In genomic region chr3:95239971-95240370, GRCm38 (mm10) we compare ENCODE assay signal across 31 mouse cellular contexts. TPM values are rescaled to one million over a fixed set of nuclear protein-coding genes. Genes with fewer than 3 reads are reported as not detected.
DNase-seq lines count a peak whose midpoint lies in the region; ATAC-seq and TF ChIP-seq lines count a peak whose summit lies in the region.
"Had no signal": no experiment of that assay in that cellular context is flagged by ENCODE, and none has a peak within 500 bp of the region (broad histone marks: within the 10 kb centered on the region; RNA-seq: fewer than 3 reads in every experiment).

No protein-coding gene starts in this region.

- DNase-seq in kidney, postnatal 25 days: peak; percentile 29 to 41
- peak; percentile 22 for DNase-seq in ZHBTc4 (ENCODE audit: low read depth, low spot score)
- no peak for DNase-seq in spleen, postnatal 14 days (ENCODE audit: low spot score in 2 of 2)
- no peak for DNase-seq in urinary bladder, adult 18-20 months (ENCODE audit: low spot score in 2 of 2)
- DNase-seq: adrenal gland, postnatal 14 days; cerebellum, adult 11 months; cerebellum, adult 9-10 months; embryo, embryonic 11 days; gastrocnemius, postnatal 36 days; heart, adult 18-20 months; heart, postnatal 36 days; lung, postnatal 36 days; thymus, adult 18-20 months; thymus, postnatal 36 days had no signal

- no peak overlapping the region for H3K4me2 ChIP-seq in kidney, embryonic 14.5 days (replicated peaks; ENCODE audit: low read depth, low read length)
- H3K4me2 ChIP-seq in myocyte (ENCODE audit: low read depth): no peak overlapping the region
- H3K4me2 ChIP-seq: hindbrain, embryonic 13.5 days; midbrain, embryonic 11.5 days; neural tube, embryonic 13.5 days had no signal

- H3K9me3 ChIP-seq in kidney, embryonic 14.5 days (ENCODE audit: control insufficient read depth, low read length): no peaks in the 10 kb centered on the region
- no peaks in the 10 kb centered on the region for H3K9me3 ChIP-seq in E14TG2a.4 (ENCODE audit: low read length)
- H3K9me3 ChIP-seq: embryonic facial prominence, embryonic 12.5 days; G1E; hindbrain, embryonic 13.5 days; limb, embryonic 13.5 days; liver, embryonic 15.5 days; neural tube, embryonic 13.5 days; stomach, embryonic 15.5 days had no signal

- whole genome bisulfite sequencing in kidney, embryonic 14.5 days: 90% methylated on average over 12 of the region's 12 CpGs

- H3K4me3 ChIP-seq in kidney, embryonic 14.5 days (ENCODE audit: low read length): no peak overlapping the region
- H3K4me3 ChIP-seq in E14TG2a.4 (replicated peaks; ENCODE audit: low read length) (peak overlapping the region; percentile 70), myocyte (no peak overlapping the region)
- H3K4me3 ChIP-seq: embryonic facial prominence, embryonic 12.5 days; hindbrain, embryonic 13.5 days; left cerebral cortex, adult 2 months; liver, embryonic 15.5 days; neural tube, embryonic 13.5 days; stomach, embryonic 15.5 days had no signal

- H3K9ac ChIP-seq in kidney, embryonic 14.5 days (ENCODE audit: low read depth, low read length): no peak overlapping the region
- H3K9ac ChIP-seq: liver, embryonic 15.5 days; neural tube, embryonic 13.5 days; stomach, embryonic 15.5 days had no signal

- no peak for ATAC-seq in kidney, embryonic 14.5 days (ENCODE audit: low FRiP score, low TSS enrichment)
- ATAC-seq: forebrain, embryonic 14.5 days; intestine, embryonic 16.5 days had no signal

- no peaks in the 10 kb centered on the region for H3K27me3 ChIP-seq in kidney, embryonic 14.5 days (ENCODE audit: control insufficient read depth, insufficient read depth, low read length)
- H3K27me3 ChIP-seq in E14TG2a.4 (ENCODE audit: insufficient read depth, low read length): peaks cover 3% of the 10 kb centered on the region; the same call in 1 of the 2 replicates
- H3K27me3 ChIP-seq in myocyte (ENCODE audit: control insufficient read depth, insufficient read depth, insufficient read length): no peaks in the 10 kb centered on the region
- H3K27me3 ChIP-seq: embryonic facial prominence, embryonic 12.5 days; hindbrain, embryonic 13.5 days; limb, embryonic 13.5 days; liver, embryonic 15.5 days; neural tube, embryonic 13.5 days; stomach, embryonic 15.5 days had no signal

- H3K36me3 ChIP-seq in kidney, embryonic 14.5 days (ENCODE audit: control insufficient read depth, insufficient read depth, low read length): peaks cover 28% of the 10 kb centered on the region
- H3K36me3 ChIP-seq in E14TG2a.4 (ENCODE audit: insufficient read depth, low read length): peaks cover 62% of the 10 kb centered on the region
- H3K36me3 ChIP-seq in myocyte (ENCODE audit: control insufficient read depth, insufficient read depth): peaks cover 24% of the 10 kb centered on the region

- 0 out of 2 replicates have a peak, but pooled peaks cover 6% of the 10 kb centered on the region for H3K4me1 ChIP-seq in kidney, embryonic 14.5 days (ENCODE audit: control insufficient read depth, insufficient read depth, low read length)
- peaks cover 71% of the 10 kb centered on the region for H3K4me1 ChIP-seq in E14TG2a.4 (replicated peaks; ENCODE audit: low read depth, low read length)
- H3K4me1 ChIP-seq: hindbrain, embryonic 13.5 days; neural tube, embryonic 13.5 days; stomach, embryonic 15.5 days had no signal

- H3K27ac ChIP-seq in kidney, embryonic 14.5 days (ENCODE audit: low read depth, low read length): no peak overlapping the region
- H3K27ac ChIP-seq: embryonic facial prominence, embryonic 12.5 days; hindbrain, embryonic 13.5 days; kidney, postnatal 0 days; left cerebral cortex, adult 2 months; limb, embryonic 13.5 days; liver, embryonic 15.5 days; neural tube, embryonic 13.5 days; stomach, embryonic 15.5 days had no signal

- TF ChIP-seq CTCF in E14TG2a.4 (conservative IDR thresholded peaks at IDR 0.05; ENCODE audit: low read length): no peak

- no peak overlapping the region for H3ac ChIP-seq in myocyte (ENCODE audit: control insufficient read depth, insufficient read length)

- TF ChIP-seq POLR2A in myocyte (IDR thresholded peaks at IDR 0.05; ENCODE audit: insufficient read length, low read depth): no peak

- H3K79me2 ChIP-seq in myocyte (ENCODE audit: control insufficient read depth, insufficient read depth): no peaks in the 10 kb centered on the region

TF ChIP-seq in myocyte, 11 proteins besides CTCF, POLR2A, EP300 and RAD21:
- TF ChIP-seq POLR2AphosphoS2 (IDR thresholded peaks at IDR 0.05; ENCODE audit: insufficient read length, low read depth): peak; percentile 22
- TF ChIP-seq MYOD1 (IDR thresholded peaks at IDR 0.05; ENCODE audit: control insufficient read depth in 1 of 3, insufficient read length in 2 of 3, low read depth in 2 of 3): no peak
TF ChIP-seq in myocyte: peak in this region for 1.

RNA-seq across cellular contexts. Expression of gene Gm128, which starts 1.4 kb away (rescaled TPM):
- 0.19 and 0.57 TPM in 2 replicates for polyA plus RNA-seq in kidney, embryonic 14.5 days (2014; fragmentation: Nextera tagmentation; extraction: Ambion mirVana)
- polyA plus RNA-seq in myocyte (2012; fragmentation: generic; extraction: Trizol): 0.04 TPM
- polyA plus RNA-seq: forebrain, embryonic 14.5 days; G1E had no signal

RNA-seq across cellular contexts. Expression of gene Mllt11, which starts 8.0 kb away (rescaled TPM):
- 18.5 and 19.1 TPM in 2 replicates for polyA plus RNA-seq in kidney, embryonic 14.5 days (2014; fragmentation: Nextera tagmentation; extraction: Ambion mirVana)
- polyA plus RNA-seq in myocyte (2012; fragmentation: generic; extraction: Trizol): 51.9 TPM

RNA-seq across cellular contexts. Expression of gene Bnipl, which starts 11.0 kb away (rescaled TPM):
- 2.1 and 2.4 TPM in 2 replicates for polyA plus RNA-seq in kidney, embryonic 14.5 days (2014; fragmentation: Nextera tagmentation; extraction: Ambion mirVana)
- polyA plus RNA-seq in myocyte (2012; fragmentation: generic; extraction: Trizol): 0.31 TPM
- polyA plus RNA-seq: forebrain, embryonic 14.5 days; heart, embryonic 11.5 days; liver, embryonic 15.5 days; midbrain, postnatal 0 days; neural tube, embryonic 13.5 days had no signal

RNA-seq across cellular contexts. Expression of gene Cdc42se1, which starts 11.4 kb away (rescaled TPM):
- polyA plus RNA-seq in kidney, embryonic 14.5 days (2014; fragmentation: Nextera tagmentation; extraction: Ambion mirVana): 109 and 113 TPM in 2 replicates
- 61.5 TPM for polyA plus RNA-seq in myocyte (2012; fragmentation: generic; extraction: Trizol)

RNA-seq across cellular contexts. Expression of gene Gabpb2, which starts 22.3 kb away (rescaled TPM):
- polyA plus RNA-seq in kidney, embryonic 14.5 days (2014; fragmentation: Nextera tagmentation; extraction: Ambion mirVana): 9.7 and 15.4 TPM in 2 replicates
- 3.3 TPM for polyA plus RNA-seq in myocyte (2012; fragmentation: generic; extraction: Trizol)

Comparison
In these comparisons a context has a peak if more than half of its experiments do, and no peak if none do; other contexts are left out.
1. DNase-seq: peak in kidney, postnatal 25 days (2 of 2) and ZHBTc4 (single experiment); none in spleen, postnatal 14 days (0 of 2) and urinary bladder, adult 18-20 months (0 of 2).